Mouse (Mus musculus): ENCODE measurements around the gene Olfr591.
"Not testable (repeated sequence)": the region's sequence is repeated elsewhere in the genome, so short reads cannot be mapped to it uniquely, and the experiment has no call there.

Gene Olfr591

GRCm38 (mm10) chr7:103178240-103178639, at the start of gene Olfr591:
Olfr591 (minus strand) TSS chr7:103178340.
- no peak for DNase-seq (ENCODE audit: low spot score)

- no peak for DNase-seq (ENCODE audit: low spot score)
These were observed 38.6 kb upstream of the Olfr591 start, which contains the start of gene Olfr594 for GRCm38 (mm10) chr7:103216696-103217095. Olfr594 (plus strand) TSS chr7:103216996.

- DNase-seq (ENCODE audit: low spot score): not testable (repeated sequence)
These were observed 33.9 kb upstream of the Olfr591 start for GRCm38 (mm10) chr7:103212050-103212449.

- DNase-seq (ENCODE audit: low spot score): no peak
These were observed 33.4 kb upstream of the Olfr591 start, which contains the start of gene Olfr593 for GRCm38 (mm10) chr7:103211562-103211961. Olfr593 (plus strand) TSS chr7:103211862.

- not testable (repeated sequence) for DNase-seq (ENCODE audit: low spot score)
These were observed 6.4 kb upstream of the Olfr591 start, which contains the start of gene Olfr592 for GRCm38 (mm10) chr7:103184503-103184902. Olfr592 (plus strand) TSS chr7:103184803.

- DNase-seq (ENCODE audit: low spot score): no peak
These were observed 8.4 kb downstream of the Olfr591 start for GRCm38 (mm10) chr7:103169697-103170096.

- no peak for DNase-seq (ENCODE audit: low spot score)
These were observed 21.9 kb downstream of the Olfr591 start, which contains the start of gene Olfr589 for GRCm38 (mm10) chr7:103156256-103156655. Olfr589 (minus strand) TSS chr7:103156356.

- no peak for DNase-seq (ENCODE audit: low spot score)
These were observed 37.6 kb downstream of the Olfr591 start, which contains the start of gene Olfr588-ps1 for GRCm38 (mm10) chr7:103140579-103140978. Olfr588-ps1 (plus strand) TSS chr7:103140879.

- no peak for DNase-seq (ENCODE audit: low spot score)
These were observed 52.6 kb downstream of the Olfr591 start, which contains the start of gene Olfr586 for GRCm38 (mm10) chr7:103125538-103125937. Olfr586 (minus strand) TSS chr7:103125638.

- no peak for DNase-seq (ENCODE audit: low spot score)
These were observed 58.7 kb downstream of the Olfr591 start for GRCm38 (mm10) chr7:103119406-103119805.
